In genomic region chr17:13188846-13189245, GRCm38 (mm10) we compare ENCODE assay signal across 21 mouse cellular contexts. TPM values are rescaled to one million over a fixed set of nuclear protein-coding genes. Genes with fewer than 3 reads are reported as not detected.
"Had no signal": no experiment of that assay in that cellular context is flagged by ENCODE, and none has a peak within 500 bp of the region (broad histone marks: within the 10 kb centered on the region; RNA-seq: fewer than 3 reads in every experiment).

No protein-coding gene starts in this region.

RNA-seq across cellular contexts. Expression of gene Smok2a, which starts 32.1 kb away (rescaled TPM):
- total RNA-seq: layer of hippocampus, adult 8-10 months; layer of hippocampus, postnatal 10 days; layer of hippocampus, postnatal 36 days; left cerebral cortex, adult 2 months; left cerebral cortex, postnatal 10 days; left cerebral cortex, postnatal 36 days; liver, adult 2 months had no signal
- polyA plus RNA-seq: kidney, embryonic 15.5 days; limb, embryonic 11.5 days; limb, embryonic 14.5 days; liver, adult 2 months; liver, embryonic 13.5 days; liver, embryonic 16.5 days; lung, adult 2 months; lung, embryonic 16.5 days; midbrain, embryonic 10.5 days; midbrain, embryonic 14.5 days; neural tube, embryonic 13.5 days; small intestine, adult 2 months; spleen, adult 2 months; stomach, embryonic 16.5 days; urinary bladder, adult 2 months had no signal

RNA-seq across cellular contexts. Expression of gene Smok2b, which starts 41.2 kb away (rescaled TPM):
- total RNA-seq: layer of hippocampus, adult 8-10 months; layer of hippocampus, postnatal 10 days; layer of hippocampus, postnatal 36 days; left cerebral cortex, adult 2 months; left cerebral cortex, postnatal 10 days; left cerebral cortex, postnatal 36 days; liver, adult 2 months had no signal
- polyA plus RNA-seq: kidney, embryonic 15.5 days; limb, embryonic 11.5 days; limb, embryonic 14.5 days; liver, adult 2 months; liver, embryonic 13.5 days; liver, embryonic 16.5 days; lung, adult 2 months; lung, embryonic 16.5 days; midbrain, embryonic 10.5 days; midbrain, embryonic 14.5 days; neural tube, embryonic 13.5 days; small intestine, adult 2 months; spleen, adult 2 months; stomach, embryonic 16.5 days; urinary bladder, adult 2 months had no signal

RNA-seq across cellular contexts. Expression of gene Unc93a, which starts 57.2 kb away (rescaled TPM):
- total RNA-seq: layer of hippocampus, postnatal 10 days; layer of hippocampus, postnatal 36 days had no signal
- polyA plus RNA-seq: kidney, embryonic 15.5 days; limb, embryonic 11.5 days; liver, embryonic 13.5 days; liver, embryonic 16.5 days; lung, embryonic 16.5 days; midbrain, embryonic 10.5 days; midbrain, embryonic 14.5 days; neural tube, embryonic 13.5 days; spleen, adult 2 months; stomach, embryonic 16.5 days; urinary bladder, adult 2 months had no signal
